Mouse (Mus musculus): ENCODE data around the gene Nufip2.
"Not testable (repeated sequence)": the region's sequence is repeated elsewhere in the genome, so short reads cannot be mapped to it uniquely, and the experiment has no call there.

Gene Nufip2

DNA sequence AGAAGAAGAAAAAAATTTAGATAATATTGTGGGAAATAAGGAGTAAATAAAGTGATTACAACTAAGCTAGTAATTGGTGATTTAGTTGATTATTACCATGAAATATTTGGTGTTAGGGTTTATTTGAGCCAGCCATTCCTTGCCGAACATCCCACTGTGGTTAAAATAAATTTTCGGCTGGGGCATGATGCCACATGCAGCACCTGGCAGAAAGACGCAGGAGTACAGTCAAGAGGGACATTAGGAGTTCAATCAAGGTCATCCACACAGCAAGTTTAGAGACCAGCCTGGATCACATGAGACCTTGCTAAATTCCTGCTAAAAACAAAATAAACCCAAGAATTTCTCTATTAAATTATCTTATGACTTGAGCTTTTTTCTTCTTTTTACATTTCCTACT lies 23.1 kb downstream of the Nufip2 start:
- DNase-seq (ENCODE audit: low read depth, low spot score) = no peak

DNA sequence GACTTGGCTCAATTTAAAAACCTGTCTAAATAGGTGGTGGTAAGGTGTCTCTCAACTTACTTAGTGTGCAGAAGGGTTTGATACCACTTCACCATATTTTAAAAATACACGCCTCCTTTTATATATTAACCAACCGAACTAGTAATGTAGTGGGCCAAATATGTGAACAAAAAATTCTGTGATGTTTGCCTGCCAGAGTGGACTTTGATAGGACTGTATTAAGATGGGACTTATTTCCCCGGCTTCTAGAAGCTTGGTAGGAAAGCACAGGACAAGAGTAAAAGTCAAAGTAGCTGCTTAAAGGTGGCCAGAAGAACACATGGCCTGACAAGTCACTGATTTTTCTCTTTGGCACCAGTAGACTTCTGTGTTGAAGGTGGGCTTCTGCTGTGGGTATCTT lies 27.8 kb downstream of the Nufip2 start:
- DNase-seq (ENCODE audit: low read depth, low spot score) = no peak

DNA sequence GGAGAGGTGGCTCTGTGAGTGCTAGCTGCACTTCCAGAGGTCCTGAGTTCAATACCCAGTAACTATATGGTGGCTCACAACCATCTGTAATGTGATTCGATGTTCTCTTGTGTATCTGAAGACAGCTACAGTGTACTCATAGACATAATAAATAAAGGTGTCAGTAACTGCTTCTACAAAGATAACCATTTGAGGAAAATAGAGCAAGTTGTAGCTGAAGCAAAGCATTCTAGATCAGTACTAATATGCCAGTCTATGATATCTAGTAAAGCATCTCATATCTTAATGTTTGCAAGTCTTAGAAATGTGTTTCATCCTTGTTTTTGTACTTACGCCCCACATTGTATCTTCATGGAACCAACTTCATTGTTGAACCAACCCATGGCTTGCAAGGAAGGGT lies 33.1 kb downstream of the Nufip2 start:
- no peak for DNase-seq (ENCODE audit: low read depth, low spot score)

DNA sequence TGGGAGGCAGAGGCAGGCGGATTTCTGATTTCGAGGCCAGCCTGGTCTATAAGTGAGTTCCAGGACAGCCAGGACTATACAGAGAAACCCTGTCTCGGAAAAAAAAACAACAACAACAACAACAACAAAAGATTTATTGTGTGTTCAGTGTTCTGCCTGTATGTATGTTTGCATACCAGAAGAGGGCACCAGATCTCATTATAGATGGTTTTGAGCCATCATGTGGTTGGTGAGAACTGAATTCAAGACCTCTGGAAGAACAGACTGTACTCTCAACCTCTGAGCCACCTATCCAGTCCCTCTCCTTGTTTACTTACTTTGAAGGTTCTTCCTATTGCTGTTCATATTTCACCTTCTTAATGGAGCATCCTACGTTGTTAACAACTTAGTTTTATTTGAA lies 35.4 kb downstream of the Nufip2 start:
- DNase-seq (ENCODE audit: low read depth, low spot score) = no peak

DNA sequence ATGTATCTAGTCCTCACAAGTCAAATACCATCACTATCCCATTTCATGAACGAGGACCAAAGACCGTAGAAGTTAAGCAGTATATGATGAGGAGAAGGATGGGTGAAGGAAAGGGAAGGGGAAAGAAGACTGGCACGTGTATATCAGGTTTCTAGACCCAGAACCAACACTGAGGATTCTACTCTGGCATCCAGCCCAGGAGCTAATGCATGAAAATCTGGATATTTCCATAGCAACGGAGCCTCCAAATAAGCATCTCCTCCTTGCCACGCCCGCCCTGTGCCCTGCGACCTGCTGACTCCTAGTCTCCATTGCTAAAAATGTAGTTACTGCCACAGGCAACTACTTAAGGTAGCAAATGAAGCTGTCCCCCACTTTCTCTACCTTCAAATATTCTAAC lies 38.8 kb downstream of the Nufip2 start:
- DNase-seq (ENCODE audit: low read depth, low spot score) = no peak

DNA sequence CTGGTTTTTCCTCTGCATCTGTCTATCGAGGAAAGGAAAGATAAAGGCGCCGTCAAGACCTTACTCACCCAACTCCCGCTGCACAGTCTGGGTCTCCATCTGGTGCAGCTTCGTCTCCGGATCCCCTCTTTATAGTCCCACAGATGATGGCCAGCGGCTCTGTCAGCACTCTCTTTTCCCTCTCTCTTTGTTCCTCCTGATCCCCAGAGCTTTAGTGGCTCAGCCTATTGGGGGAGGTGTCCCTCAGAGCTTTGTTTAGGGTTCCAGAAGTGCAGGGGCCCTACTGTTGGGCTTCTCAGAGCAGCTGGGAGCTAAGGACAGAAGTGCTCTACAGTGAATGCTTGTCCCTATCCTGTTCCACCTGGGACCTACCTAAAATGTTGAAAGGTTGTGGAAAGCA lies 39.2 kb downstream of the Nufip2 start, which contains the start of gene Cryba1:
Gene Cryba1 (minus strand): TSS at position 101 of the 400 bp plus-strand sequence.
- no peak for DNase-seq (ENCODE audit: low read depth, low spot score)

DNA sequence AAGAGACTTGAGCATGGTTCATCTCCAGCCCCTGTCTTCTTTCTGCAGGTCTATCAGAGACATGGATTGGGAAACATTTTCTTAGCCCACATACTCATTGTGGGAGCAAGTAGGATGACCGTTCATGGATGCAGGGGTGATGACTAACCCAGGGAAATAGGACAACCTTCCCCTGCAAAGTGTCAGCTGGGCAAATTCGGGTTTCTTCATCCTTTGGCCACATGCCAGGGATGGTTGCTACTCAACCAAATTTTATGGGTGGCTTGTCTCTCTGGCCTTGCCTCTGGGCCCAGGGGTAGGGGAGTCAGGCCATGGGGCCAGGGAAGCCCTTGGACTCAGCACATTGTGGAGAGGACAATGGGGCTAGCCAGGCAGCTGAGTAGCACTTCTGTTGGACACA lies 42.6 kb downstream of the Nufip2 start:
- no peak for DNase-seq (ENCODE audit: low read depth, low spot score)

DNA sequence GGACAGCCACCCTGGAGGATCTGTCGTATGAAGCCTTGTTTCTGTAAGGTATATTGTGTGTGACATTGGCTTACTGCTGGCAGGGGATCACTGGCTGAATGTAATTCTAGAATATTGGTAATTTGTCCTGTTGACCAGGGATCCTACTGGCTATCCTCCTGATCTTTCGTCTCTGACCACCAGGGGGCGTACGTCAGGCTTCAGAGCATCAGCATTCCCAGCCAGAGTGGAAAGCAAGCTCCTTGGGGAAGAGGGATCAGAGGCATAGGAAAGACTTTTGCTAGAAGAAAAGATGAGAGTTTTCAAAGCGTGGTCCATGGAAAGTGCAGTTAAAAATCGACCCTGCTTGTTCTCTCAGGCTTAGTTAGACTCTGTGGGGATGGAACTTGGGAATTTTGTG lies 51.3 kb downstream of the Nufip2 start:
- DNase-seq (ENCODE audit: low read depth, low spot score) = peak; percentile 80

DNA sequence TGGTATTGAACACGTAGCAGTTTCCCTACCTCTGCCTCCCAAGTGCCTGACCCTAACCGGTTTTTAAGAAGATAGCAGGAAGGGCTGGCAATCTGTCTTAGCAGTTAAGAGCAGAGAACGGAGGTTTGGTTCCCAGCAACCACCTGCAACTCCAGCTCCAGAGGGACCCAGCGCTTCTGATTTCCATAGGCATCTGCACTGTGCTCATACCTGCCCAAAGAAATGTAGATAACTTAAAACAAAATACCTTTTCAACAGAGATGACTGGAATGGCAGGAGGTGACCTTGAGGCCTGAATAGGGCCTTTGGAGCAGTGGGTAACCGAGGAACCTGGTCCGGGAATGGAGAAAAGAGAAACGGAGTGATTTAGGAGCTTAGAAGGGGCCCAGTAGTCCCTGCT lies 52.6 kb downstream of the Nufip2 start:
- DNase-seq (ENCODE audit: low read depth, low spot score) = no peak

DNA sequence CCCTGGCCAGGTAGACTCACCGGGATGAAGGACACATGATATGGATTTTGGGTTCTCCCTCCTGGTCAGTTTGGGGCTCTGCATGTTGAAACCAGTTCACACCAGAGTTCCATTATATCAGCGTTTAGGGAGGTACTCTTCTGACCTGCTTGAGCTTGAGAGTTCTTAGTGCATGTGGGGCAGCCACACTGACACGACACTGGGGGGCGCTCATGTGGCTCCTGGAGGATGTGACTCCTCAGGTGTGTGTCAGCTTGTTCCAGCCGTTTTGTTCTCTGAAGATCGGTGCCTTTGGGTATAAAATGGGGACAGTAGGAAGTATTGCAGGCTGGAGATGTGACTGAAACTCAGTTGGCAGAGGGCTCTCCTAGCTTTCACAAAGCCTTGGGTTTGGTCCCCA lies 58.0 kb downstream of the Nufip2 start:
- DNase-seq (ENCODE audit: low read depth, low spot score) = no peak

DNA sequence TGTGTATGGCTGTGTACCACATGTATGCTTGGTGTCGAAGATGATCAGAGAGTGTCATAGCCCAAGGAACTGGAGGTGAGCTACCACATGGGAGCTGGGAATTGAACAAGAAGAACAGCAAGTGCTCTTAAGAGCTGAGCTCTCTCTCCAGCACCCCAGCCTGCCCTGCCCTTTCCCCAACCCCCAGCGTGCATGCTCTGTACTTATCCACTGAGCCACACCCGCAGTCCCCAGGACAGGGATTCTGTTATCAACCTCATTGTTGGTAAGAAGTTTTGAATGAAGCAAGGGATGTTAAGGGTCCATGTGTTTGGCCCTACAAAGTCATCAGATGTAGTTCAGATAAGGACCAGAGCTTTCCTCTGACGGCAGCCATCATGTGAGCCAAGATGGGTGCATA lies 60.7 kb downstream of the Nufip2 start:
- DNase-seq (ENCODE audit: low read depth, low spot score) = no peak

DNA sequence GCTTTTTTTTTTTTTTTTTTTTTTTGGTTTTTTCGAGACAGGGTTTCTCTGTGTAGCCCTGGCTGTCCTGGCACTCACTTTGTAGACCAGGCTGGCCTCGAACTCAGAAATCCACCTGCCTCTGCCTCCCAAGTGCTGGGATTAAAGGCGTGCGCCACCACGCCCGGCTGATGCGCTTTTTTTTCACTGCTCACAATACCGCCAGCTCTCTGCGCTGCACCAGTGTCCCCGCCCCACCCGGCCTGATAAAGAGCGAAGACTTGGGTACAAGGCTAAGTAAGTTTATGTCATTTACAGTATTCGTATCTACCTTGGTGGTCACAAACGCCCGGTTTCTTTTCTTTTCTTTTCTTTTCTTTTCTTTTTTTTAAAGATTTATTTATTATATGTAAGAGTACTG lies 61.1 kb downstream of the Nufip2 start:
- DNase-seq (ENCODE audit: low read depth, low spot score) = not testable (repeated sequence)

DNA sequence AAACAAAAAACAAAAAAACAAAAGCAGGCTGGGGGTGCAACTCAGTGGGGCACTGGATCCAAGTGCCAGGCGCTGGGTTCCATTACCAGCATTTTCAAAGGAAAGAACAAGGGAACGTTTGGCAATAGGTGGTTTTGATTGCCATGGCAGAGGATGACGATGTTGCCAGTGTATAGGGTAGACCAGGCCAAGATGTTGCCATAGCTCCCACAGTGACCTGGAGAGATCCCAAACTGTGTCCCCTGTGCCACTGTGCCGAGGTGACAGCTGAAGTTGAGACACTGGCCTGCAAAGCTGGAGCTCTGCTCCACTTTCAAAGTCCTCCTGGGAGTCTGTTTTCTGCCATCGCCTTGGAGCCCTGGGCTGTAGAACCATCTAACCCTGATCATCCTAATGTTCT lies 63.0 kb downstream of the Nufip2 start:
- no peak for DNase-seq (ENCODE audit: low read depth, low spot score)

DNA sequence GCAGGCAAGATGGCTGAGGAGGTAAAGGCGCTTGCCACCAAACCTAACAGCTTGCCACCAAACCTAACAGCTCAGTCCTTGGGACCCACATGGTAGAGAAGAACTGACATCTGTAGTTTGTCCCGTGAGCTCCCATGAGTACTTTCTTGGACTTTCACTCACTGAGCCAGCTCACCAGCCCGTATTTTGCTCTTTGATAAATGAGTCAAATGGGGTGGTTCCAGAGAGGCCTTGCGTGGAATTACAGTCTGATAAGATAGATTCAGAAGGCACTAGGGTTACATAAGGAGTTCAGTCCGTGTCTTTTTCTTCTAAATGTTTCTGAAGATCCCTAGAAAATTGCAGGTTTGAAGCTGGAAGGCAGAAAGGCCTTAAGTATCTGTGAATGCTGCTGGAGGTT lies 66.6 kb downstream of the Nufip2 start:
- no peak for DNase-seq (ENCODE audit: low read depth, low spot score)

DNA sequence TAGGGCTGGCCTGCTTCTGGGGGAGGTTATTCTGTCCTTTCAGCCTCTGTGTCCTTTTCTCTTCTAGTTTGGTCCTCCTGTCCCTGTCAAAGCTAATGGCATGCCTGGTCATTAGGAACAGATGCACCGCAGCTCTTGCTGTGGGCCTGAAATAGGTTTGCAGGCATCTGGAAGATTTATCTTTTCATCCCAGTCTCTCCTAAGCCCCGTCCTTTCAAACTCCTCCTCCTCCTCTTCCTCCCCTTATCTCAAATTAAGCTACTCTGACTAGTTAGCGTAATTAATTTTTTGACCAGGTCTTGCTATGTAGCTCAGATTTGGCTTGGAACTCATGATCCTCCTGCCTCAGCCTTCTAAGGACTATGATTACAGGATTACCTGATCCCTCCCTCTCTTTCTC lies 67.5 kb downstream of the Nufip2 start:
- DNase-seq (ENCODE audit: low read depth, low spot score) = no peak

DNA sequence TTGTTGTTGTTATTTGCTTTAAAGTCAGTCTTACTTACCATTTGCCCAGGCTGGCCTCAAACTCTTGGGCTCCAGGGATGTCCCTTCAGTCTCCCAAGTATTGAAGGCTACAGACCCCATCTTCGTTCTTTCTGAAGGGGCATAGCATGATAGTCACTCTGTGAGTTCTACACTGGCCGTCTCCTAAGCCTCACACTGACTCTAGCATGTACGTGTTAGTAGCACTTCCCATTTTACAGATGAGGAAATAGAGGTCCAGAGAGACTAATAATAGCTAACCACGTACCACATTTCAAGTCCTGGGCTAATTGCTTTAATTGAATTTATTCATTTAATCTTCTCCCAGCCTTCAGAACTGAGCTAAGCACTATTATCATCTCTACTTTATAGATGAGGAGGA lies 74.1 kb downstream of the Nufip2 start:
- DNase-seq (ENCODE audit: low read depth, low spot score) = no peak

DNA sequence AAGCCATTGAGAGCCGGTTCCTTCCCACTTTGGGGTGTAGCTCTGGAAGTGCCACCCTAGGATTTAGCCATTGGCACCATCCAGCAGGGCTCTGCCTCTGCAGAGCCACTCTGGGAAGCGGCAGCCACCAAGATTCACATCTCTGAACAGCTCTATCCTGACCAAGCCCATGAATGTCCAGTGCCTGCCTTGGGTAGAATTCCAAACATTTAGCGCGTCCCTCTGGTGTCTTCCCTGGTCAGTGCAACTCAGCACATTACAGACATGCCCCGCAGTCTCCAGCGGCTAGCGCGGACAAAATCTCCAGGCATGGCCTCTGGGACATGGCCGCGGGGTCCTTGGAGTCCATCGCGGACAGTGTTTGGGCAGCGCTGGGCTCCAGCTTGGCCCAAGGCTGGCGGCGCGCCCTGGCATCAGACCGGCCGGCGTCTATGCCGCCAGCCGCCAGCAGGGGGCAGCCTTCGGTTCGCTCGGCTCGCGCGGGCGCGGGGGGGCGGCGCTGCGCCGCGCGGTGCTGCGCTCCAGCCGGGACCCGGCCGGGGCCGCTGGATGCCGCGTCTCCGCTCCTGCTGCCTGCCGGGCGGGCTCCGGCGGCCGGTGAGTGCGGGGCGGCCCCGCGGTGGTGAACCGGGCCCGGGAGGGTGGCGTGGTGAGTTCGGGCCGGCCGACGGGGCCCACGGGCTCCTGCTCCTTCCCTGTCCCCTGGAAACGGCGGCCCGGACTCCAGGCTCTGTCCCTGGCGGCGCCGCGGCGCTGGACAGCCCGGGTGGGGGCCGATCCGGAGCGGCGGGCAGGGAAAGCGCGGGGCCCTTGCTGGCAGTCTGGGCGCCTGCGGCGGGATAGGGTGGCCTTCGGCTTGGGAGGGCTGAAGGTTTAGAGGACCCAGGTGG lies 77.1 kb downstream of the Nufip2 start, which contains the start of gene Myo18a:
Gene Myo18a (plus strand): TSS at position 464 of the 890 bp plus-strand sequence.
- DNase-seq (ENCODE audit: low read depth, low spot score) = peak; percentile 82

DNA sequence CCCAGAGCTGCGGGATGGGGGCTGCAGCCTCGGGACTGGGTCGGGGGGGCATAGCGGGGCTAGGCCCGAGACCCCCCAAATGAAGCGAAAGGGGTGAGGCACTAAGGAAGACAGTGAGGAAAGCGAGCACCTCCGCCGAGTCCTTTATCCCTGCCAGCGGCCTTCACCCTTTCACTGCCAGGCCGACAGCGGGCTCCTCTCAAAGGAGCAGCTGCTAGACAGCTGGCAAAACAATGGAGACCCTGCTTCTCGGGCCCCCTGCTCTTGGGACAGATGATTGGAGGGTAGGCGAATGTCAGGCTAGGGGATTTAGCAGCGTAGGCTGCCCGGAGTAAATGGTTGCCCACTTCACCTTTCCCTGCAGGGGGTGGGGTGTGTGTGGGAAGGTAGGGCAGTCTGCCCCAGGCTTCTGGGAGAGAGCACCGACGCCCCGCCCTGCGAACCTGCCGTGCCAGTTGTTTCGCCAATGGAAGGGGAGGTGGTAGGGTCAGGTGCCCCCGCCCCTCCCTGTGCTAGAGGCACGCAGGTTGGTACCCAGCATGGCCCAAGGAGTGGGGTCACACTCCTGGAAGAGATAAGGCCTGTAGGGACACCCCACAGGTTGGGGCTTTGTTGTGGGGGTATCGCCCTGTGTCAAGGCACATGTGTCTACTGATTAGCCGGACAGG lies 77.9 kb downstream of the Nufip2 start:
- DNase-seq (ENCODE audit: low read depth, low spot score) = no peak

DNA sequence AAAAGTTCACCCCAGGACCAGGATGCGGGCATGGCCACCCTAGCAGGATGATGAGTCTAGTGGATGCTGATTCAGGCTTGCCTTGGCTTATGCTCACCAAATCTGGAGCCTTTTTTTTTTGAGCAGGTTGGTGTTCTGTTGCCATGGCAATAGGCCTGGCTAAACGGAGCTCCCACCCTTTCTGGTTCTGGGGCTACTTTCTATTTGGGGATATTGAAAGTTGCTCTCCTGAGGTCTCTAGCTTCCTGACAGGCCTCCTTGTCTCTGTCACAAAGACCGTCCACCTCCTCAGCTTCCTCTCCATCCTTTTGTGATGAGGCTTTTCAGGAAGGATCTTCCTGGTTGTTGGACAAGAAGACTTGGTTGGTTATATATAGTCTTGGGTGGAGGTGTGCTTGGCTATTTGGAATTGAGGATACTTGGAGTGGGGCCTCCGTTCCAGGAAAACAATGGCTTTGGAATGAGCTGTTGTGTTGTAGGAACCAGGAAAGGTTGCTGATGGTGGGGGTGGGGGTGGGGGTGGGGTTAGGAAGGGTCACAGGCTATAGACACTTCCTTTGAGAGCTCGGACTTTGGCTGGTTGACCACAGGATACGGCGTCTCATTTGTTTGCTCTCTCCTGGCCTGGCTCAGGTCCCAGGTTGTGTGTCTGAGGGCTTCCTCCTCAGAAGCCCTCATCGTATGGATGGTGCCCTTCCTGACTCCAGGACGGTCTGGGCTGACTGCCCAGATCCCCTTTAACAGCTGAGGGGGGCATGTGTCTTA lies 78.9 kb downstream of the Nufip2 start:
- no peak for DNase-seq (ENCODE audit: low read depth, low spot score)

DNA sequence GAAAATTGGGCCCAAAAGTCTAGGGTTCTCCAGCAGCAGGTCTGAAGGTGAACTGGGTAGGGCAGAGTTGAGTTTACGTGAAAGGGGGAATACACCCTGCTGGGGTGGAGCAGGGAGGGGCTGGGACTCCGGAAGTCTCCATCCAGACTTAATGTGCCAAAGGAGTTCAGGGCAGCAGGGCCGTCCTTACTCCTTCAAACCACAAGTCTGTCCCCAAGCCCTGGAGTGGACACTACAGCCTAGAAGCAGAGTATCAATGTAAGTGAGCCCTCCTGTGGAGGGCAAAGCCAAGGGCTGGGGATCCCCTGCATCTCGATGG lies 79.5 kb downstream of the Nufip2 start:
- DNase-seq (ENCODE audit: low read depth, low spot score) = no peak

DNA sequence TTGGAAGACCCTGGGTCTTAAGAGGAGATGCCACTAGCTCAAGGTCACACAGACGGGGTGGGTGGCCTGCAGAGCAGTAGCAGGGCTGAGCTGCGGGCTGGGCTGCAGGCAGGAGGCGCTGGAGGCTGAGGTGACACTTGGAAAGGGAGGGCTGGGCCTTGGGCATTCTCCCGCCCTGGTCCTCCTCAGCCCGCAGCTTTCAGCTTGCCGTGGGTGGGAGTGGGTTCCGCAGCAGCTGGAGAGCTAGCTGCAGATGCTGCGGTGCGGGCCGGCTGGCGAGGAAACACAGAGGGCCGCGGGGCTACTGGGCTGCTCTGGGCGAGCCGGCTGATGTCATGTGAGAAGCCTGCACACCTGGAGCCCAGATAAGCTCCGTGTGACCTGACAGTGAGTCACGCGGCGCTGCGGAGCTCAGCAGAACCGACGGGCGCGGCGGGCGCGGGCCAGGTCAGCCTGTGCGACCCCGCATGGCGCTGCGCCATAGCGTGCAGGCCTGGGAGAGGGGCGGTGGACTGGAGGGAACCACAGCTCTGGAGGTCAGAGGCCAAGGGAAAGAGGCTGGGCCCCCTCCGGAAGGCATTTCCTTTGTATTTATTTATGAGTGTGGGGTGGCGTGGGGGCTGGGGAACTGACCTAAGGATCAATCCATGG lies 80.5 kb downstream of the Nufip2 start:
- no peak for DNase-seq (ENCODE audit: low read depth, low spot score)

DNA sequence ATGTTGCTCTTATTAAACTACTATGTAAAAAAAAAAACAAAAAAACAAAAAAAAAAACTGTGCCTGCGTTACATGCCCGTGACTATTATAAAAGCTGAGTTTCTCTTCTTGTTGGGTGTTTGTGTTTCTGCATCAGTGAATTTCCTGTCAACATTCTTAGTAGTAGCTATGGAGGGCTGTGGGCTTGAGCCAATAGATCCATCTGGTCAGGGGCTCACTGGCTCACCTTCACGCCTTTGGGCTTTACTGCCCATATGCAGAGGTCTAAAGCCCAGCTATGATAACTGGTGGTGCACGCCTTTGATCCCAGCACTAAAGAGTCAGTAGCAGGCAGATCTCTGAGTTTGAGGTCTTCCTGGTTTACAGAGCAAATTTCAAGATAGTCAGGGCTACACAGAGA lies 83.5 kb downstream of the Nufip2 start:
- no peak for DNase-seq (ENCODE audit: low read depth, low spot score)
